Mouse (Mus musculus) hindbrain, embryonic 12.5 days (tissue): ENCODE measurements around the gene Myo16. TPM values are rescaled to one million over a fixed set of nuclear protein-coding genes. Genes with fewer than 3 reads are reported as not detected.

ENCODE experiments used
- ATAC-seq: fragments of 200-750 bp; cut with Nextera tagmentation; 2 replicates; pipeline ENCODE4 v1.8.0; 2017; ENCODE audit warnings: moderate TSS enrichment; ENCODE audit not compliant: low FRiP score
- H3K27ac ChIP-seq: fragments of 300-500 bp; sonication (generic); 2 replicates; pipeline ENCODE4 v1.5.1; 2016; ENCODE audit warnings: mild to moderate bottlenecking
- H3K27me3 ChIP-seq: fragments of 300-500 bp; sonication (generic); 2 replicates; pipeline ENCODE4 v1.6.1; 2016; ENCODE audit warnings: mild to moderate bottlenecking
- H3K36me3 ChIP-seq: fragments of 300-500 bp; sonication (generic); 2 replicates; pipeline ENCODE4 v1.6.1; 2016; ENCODE audit warnings: mild to moderate bottlenecking
- H3K4me1 ChIP-seq: fragments of 300-500 bp; sonication (generic); 2 replicates; pipeline ENCODE4 v1.6.1; 2016
- H3K4me2 ChIP-seq: fragments of 300-500 bp; sonication (generic); replicated peaks from 2 replicates; pipeline ENCODE4 v1.6.1; 2016; ENCODE audit warnings: mild to moderate bottlenecking
- H3K4me3 ChIP-seq: fragments of 300-500 bp; sonication (generic); 2 replicates; pipeline ENCODE4 v1.5.1; 2016; ENCODE audit warnings: mild to moderate bottlenecking
- H3K9ac ChIP-seq: fragments of 300-500 bp; sonication (generic); 2 replicates; pipeline ENCODE4 v1.6.1; 2016; ENCODE audit warnings: mild to moderate bottlenecking, moderate library complexity
- H3K9me3 ChIP-seq: fragments of 300-500 bp; sonication (generic); replicated peaks from 2 replicates; pipeline ENCODE4 v1.6.1; 2016; ENCODE audit warnings: mild to moderate bottlenecking
- WGBS: fragments of 180-500 bp; shearing (Covaris S2); methylation state at CpG from one replicate; pipeline ENCODE4 v1.1.7; 2016; 5-methylcytosine and 5-hydroxymethylcytosine counted together
- polyA plus RNA-seq: library from polyadenylated mRNA; unstranded; fragments of >200 nt; fragmentation: Nextera tagmentation; extraction: Ambion mirVana; gene quantifications from 2 replicates; pipeline ENCODE4 v1.2.1, GENCODE M21; 2016

The Myo16 gene
- polyA plus RNA-seq, 1 experiment from 2014 or later: 4.3 TPM

DNA sequence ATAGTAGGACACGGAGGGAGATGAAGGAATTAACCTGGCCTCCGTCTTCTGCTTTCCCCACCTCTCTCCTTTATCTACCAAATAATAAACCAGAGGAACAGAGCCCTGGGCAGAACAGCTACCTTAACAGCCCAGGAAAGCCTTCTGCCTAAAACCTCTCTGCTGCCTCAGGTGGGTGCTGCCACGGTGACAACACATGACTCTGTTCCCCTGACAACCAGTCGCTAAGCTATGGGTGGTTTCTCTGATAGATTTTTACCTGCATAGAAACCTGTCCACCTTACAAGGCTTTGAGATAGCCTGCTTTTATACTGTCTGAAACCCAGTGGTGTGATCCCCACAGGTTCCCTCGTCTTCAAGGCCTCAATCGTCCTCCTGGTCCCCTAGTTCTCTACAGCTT lies 337.2 kb downstream of the Myo16 start:
- no peaks in the 10 kb centered on the region for H3K4me1 ChIP-seq
- no peak for ATAC-seq
- no peaks in the 10 kb centered on the region; the same call in 1 of the 2 replicates for H3K9me3 ChIP-seq
- no peaks in the 10 kb centered on the region for H3K36me3 ChIP-seq
- H3K27me3 ChIP-seq: no peaks in the 10 kb centered on the region
- WGBS: 83% methylated on average over 6 of the region's 6 CpGs
- H3K27ac ChIP-seq: no peak overlapping the region
- H3K4me2 ChIP-seq: no peak overlapping the region
- H3K9ac ChIP-seq: no peak overlapping the region
- H3K4me3 ChIP-seq: no peak overlapping the region

DNA sequence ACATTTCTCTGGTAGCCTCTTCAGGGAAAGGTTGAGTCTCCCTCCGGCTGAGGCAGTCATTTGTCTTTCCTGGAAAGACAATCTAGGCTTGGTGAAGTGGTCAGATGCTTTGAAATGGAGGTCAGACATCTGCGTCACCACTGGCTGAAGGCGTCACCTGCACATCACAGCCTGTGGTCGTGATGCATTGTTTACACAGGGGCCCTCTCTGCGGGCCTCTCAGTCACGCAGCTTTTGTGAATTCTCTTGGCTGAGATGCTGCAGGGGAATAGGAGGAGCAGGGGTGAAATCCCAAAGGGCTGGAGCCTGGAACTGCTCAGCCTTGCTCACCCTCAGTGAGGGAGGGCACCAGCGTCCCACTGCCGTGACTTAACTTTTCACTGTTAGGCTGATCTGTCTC lies 346.1 kb downstream of the Myo16 start:
- peaks cover 4% of the 10 kb centered on the region for H3K4me1 ChIP-seq

DNA sequence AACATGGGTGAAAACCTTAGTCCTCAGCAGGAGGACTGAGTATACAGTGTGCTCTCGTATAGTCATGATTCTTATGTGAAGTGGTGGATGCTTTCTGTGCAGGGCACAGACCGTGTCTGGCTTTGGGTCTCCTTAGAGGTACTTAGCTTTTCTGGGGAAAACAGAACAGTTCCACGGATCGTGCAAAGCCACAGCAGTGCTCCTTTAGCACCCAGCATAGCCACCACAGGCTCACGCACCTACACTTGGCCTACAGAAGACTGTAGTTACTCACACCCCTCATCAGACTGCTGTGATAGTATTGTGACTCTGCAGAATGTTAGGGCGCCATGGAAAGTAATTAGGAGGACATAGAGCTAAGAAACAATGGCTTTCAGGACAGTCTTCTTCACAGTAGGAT lies 346.8 kb downstream of the Myo16 start:
- Histone ChIP-seq H3K27ac (no peak overlapping the region), H3K4me1 (peaks cover 4% of the 10 kb centered on the region), H3K9ac (no peak overlapping the region), H3K36me3 (no peaks in the 10 kb centered on the region), H3K4me2 (no peak overlapping the region), H3K4me3 (no peak overlapping the region), H3K27me3 (no peaks in the 10 kb centered on the region), H3K9me3 (no peaks in the 10 kb centered on the region; the same call in 1 of the 2 replicates)
- no peak for ATAC-seq
- WGBS: 80% methylated on average over 6 of the region's 6 CpGs

More for the DNA sequence above, 346.1 kb downstream of the Myo16 start:
- Histone ChIP-seq H3K4me2 (no peak overlapping the region), H3K9ac (no peak overlapping the region), H3K4me3 (no peak overlapping the region), H3K27ac (peak overlapping the region; percentile 4; the same call in 1 of the 2 replicates), H3K27me3 (no peaks in the 10 kb centered on the region), H3K36me3 (no peaks in the 10 kb centered on the region), H3K9me3 (no peaks in the 10 kb centered on the region; the same call in 1 of the 2 replicates)
- ATAC-seq: no peak
- WGBS: 14% methylated on average over 8 of the region's 8 CpGs

DNA sequence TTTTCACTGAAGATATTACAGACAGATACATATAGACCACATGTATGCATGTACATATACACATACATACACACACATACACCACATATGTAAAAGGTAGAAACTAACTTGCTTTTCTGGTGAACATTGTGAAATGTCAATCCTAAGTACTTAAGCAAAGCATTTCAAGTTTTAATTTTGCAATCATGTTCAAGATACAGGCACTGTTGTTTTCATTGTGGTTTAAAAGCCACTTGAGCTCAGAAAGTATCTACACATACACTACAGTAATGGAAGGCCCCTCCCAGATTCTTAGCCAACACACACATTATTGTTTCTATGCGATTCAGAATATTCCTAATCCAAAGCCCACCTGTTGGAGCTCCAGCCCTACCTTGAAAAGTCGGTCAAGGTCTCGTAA lies 348.0 kb downstream of the Myo16 start:
- H3K27ac ChIP-seq: no peak overlapping the region
- H3K4me3 ChIP-seq: no peak overlapping the region
- H3K4me1 ChIP-seq: peaks cover 4% of the 10 kb centered on the region
- no peaks in the 10 kb centered on the region for H3K9me3 ChIP-seq
- WGBS: 92% methylated on average over 3 of the region's 3 CpGs
- ATAC-seq: no peak
- H3K9ac ChIP-seq: no peak overlapping the region
- H3K36me3 ChIP-seq: no peaks in the 10 kb centered on the region
- H3K27me3 ChIP-seq: no peaks in the 10 kb centered on the region
- no peak overlapping the region for H3K4me2 ChIP-seq

DNA sequence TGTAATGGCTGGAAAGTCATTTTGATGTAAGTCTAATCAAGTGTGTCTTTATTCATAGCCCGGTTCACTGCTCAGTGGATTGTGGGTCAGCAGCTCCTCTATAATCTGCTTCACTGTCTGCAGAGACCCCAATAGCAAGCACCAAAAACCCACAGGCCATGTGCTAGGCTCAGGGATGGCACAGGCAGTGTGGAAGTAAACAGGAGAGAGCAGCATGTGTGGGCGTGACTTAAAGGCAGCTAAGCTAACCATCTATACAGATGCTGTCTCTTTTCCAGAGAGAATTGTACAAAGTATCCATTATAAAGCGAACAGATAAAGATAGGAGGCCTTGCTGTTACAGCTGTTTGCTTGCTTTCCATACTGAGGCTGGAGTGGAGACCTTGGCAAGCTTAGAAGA lies 358.4 kb downstream of the Myo16 start:
- Histone ChIP-seq H3K36me3 (no peaks in the 10 kb centered on the region), H3K4me1 (no peaks in the 10 kb centered on the region), H3K9me3 (no peaks in the 10 kb centered on the region), H3K27ac (no peak overlapping the region), H3K4me3 (no peak overlapping the region), H3K4me2 (no peak overlapping the region), H3K9ac (no peak overlapping the region), H3K27me3 (no peaks in the 10 kb centered on the region)
- ATAC-seq: no peak
- 88% methylated on average over 3 of the region's 3 CpGs for WGBS

DNA sequence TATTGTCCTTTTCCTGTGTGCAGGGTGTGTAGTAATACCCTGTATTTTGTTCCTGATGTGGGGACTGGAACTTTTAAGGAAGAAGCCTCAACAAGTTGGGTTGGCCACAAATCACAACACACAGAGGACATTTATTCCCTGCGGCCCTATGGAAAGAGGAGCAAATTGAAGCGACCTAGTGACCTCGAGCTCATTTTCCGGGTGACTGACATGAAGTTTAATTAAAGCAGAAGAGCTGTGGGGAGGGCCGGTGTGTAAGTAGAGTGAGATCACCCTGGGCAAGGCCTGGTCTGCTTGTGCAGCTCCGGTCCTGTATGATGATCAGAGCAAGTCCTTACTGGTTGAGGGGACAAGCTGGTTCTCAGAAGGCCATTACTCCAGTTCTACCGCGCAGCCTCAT lies 363.7 kb downstream of the Myo16 start:
- no peak overlapping the region for H3K9ac ChIP-seq
- ATAC-seq: no peak
- no peaks in the 10 kb centered on the region for H3K4me1 ChIP-seq
- H3K27me3 ChIP-seq: no peaks in the 10 kb centered on the region
- no peak overlapping the region for H3K27ac ChIP-seq
- 70% methylated on average over 8 of the region's 8 CpGs for WGBS
- no peaks in the 10 kb centered on the region for H3K9me3 ChIP-seq
- no peak overlapping the region for H3K4me3 ChIP-seq
- no peak overlapping the region for H3K4me2 ChIP-seq
- H3K36me3 ChIP-seq: no peaks in the 10 kb centered on the region

DNA sequence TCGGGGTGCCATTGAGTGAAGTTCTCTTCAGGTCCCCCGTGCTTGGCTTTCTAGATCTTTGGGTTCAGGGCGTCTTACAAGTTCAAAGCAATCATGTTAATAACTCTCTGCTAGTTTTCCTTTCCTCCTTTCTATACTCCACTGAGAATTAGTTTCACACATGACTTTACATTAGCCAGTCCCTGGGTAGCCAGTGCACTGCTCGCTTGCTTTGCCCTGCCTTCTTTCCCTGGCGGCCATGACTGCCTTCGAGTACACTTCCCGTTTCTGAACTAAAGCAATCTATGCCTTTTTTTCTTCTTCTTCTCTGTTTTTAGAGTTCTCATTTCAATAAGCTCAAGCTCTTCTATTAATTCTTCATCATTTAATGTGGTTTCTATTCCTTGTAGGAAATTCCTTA lies 365.6 kb downstream of the Myo16 start:
- Histone ChIP-seq H3K9ac (no peak overlapping the region), H3K36me3 (no peaks in the 10 kb centered on the region), H3K4me2 (no peak overlapping the region), H3K27ac (no peak overlapping the region), H3K27me3 (no peaks in the 10 kb centered on the region), H3K9me3 (no peaks in the 10 kb centered on the region), H3K4me1 (no peaks in the 10 kb centered on the region), H3K4me3 (no peak overlapping the region)
- no peak for ATAC-seq
- WGBS: 81% methylated on average over 7 of the region's 7 CpGs

DNA sequence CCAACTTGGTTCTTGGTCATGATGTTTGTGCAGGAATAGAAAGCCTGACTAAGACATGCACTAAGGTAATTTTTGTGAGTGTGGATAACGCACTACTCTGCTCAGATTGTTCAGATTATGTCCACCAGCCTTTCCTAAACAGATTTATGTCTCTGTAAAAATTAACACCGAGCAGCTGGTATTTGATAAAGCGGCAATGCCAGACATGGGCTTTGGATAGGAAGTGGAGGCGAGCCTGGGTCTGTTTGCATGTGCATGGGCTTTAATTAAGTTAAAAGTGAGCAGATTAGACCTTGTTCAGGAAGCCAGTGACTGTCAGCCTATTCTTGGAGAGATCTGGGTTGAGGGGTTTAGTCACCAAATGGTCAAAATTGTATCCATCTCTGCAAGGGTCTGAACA lies 367.8 kb downstream of the Myo16 start:
- peaks cover 3% of the 10 kb centered on the region; the same call in 1 of the 2 replicates for H3K4me1 ChIP-seq
- no peaks in the 10 kb centered on the region for H3K36me3 ChIP-seq
- WGBS: 87% methylated on average over 4 of the region's 4 CpGs
- no peaks in the 10 kb centered on the region for H3K27me3 ChIP-seq
- H3K9me3 ChIP-seq: no peaks in the 10 kb centered on the region
- no peak overlapping the region for H3K27ac ChIP-seq
- H3K4me3 ChIP-seq: no peak overlapping the region
- H3K4me2 ChIP-seq: no peak overlapping the region
- H3K9ac ChIP-seq: no peak overlapping the region
- ATAC-seq: no peak

DNA sequence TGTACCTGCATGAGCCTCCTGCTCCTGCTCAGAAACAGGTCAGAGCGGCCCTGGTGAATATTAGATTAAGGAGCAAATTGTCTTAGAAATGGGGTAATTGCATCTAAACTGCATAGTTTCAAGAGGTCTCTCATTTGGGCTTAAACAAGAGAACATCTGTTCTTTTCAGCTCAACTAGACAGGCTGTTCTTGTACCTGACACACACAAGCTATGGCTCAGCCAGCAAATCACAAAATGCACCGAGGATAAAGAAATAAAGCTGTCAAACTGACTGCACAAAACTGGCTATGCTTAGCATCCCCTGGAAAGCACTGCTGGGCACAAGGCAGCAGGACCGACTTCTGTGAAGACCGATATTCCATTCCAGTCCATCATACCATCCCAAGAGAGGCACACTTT lies 372.0 kb downstream of the Myo16 start:
- no peaks in the 10 kb centered on the region for H3K36me3 ChIP-seq
- H3K9me3 ChIP-seq: no peaks in the 10 kb centered on the region
- H3K4me1 ChIP-seq: peaks cover 3% of the 10 kb centered on the region; the same call in 1 of the 2 replicates
- no peak overlapping the region for H3K4me2 ChIP-seq
- WGBS: 74% methylated on average over 4 of the region's 4 CpGs
- no peak overlapping the region for H3K27ac ChIP-seq
- H3K4me3 ChIP-seq: no peak overlapping the region
- no peak overlapping the region for H3K9ac ChIP-seq
- no peak for ATAC-seq
- H3K27me3 ChIP-seq: no peaks in the 10 kb centered on the region

DNA sequence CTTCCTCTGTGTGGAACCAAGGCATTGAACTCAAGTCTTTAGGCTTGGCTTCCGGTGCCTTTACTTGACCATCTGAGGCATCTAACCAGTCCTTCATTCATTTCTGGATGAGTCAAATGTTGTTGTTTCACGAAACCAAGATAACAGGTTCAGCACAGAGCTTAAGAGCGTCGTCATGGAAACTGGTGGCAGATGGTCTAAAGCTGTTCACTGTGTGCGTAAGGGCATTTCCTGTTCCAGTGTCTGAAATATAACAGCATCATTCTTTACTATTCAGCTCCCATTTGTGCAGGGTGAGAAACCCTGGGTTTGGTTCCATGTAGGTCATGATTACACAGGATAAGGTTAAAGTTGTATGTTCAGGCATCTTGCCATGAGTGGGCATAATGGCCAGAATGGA lies 372.9 kb downstream of the Myo16 start:
- Histone ChIP-seq H3K4me3 (no peak overlapping the region), H3K4me2 (no peak overlapping the region), H3K27ac (no peak overlapping the region), H3K4me1 (peaks cover 3% of the 10 kb centered on the region; the same call in 1 of the 2 replicates), H3K9ac (no peak overlapping the region), H3K9me3 (no peaks in the 10 kb centered on the region), H3K27me3 (no peaks in the 10 kb centered on the region), H3K36me3 (no peaks in the 10 kb centered on the region)
- WGBS: 76% methylated on average over 5 of the region's 5 CpGs
- no peak for ATAC-seq

DNA sequence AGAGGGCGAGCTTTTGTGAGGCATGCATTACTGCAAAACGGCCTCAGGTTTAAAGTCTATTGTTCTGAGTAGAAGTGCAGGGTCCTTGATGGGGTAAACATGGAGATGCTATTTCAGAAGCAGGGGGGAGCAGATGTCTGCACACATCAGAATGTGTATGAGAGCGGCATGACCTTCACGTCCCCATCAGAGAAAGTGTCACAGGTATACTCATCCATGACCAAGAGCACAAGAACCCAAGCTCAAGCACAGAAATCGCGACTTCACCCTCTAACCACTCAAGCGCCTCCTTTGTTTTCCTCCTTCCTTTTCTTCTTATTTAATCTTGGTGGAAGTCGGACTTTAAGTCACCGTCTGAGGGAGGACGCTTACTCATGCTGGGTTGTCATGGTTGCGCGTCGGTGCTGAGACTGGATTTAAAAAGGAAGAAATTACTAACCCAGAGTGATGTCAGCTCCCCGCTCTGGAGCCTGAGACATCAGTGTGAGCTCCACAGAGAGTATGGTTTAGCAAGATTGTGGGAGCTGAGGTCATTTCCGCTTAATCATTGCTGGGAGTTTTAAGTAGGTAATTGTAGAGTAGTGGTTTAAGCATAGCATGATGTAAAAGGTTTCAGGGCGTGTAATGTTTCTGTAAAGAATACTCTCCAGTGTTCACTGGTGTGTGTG lies 381.0 kb downstream of the Myo16 start:
- no peak overlapping the region for H3K4me2 ChIP-seq
- H3K36me3 ChIP-seq: no peaks in the 10 kb centered on the region
- H3K4me3 ChIP-seq: no peak overlapping the region
- H3K27ac ChIP-seq: no peak overlapping the region
- H3K9ac ChIP-seq: no peak overlapping the region
- H3K27me3 ChIP-seq: no peaks in the 10 kb centered on the region
- no peak for ATAC-seq
- H3K4me1 ChIP-seq: no peaks in the 10 kb centered on the region
- WGBS: 67% methylated on average over 16 of the region's 16 CpGs
- H3K9me3 ChIP-seq: no peaks in the 10 kb centered on the region

DNA sequence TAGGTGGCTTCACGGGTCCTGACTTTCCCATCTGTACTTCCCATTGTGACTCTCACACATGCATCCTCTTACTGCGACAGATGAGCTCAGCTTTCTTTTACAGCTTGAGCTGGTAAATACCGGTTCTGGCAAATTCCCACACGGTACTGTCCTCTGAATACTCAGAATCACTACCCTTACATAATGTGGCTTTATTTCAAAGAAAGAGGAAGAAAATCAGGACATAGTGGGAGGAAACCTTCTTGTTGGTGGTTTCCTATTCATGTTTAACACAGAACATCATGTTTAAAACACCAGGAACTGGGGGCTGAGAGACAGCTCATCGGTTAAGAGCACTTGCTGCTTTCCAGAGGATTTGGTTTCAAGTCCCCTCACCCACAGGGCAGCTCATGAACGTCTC lies 384.6 kb downstream of the Myo16 start:
- Histone ChIP-seq H3K4me1 (no peaks in the 10 kb centered on the region), H3K27ac (no peak overlapping the region), H3K9ac (no peak overlapping the region), H3K4me2 (no peak overlapping the region), H3K27me3 (no peaks in the 10 kb centered on the region), H3K4me3 (no peak overlapping the region), H3K9me3 (no peaks in the 10 kb centered on the region), H3K36me3 (no peaks in the 10 kb centered on the region)
- 67% methylated on average over 6 of the region's 6 CpGs for WGBS
- no peak for ATAC-seq

DNA sequence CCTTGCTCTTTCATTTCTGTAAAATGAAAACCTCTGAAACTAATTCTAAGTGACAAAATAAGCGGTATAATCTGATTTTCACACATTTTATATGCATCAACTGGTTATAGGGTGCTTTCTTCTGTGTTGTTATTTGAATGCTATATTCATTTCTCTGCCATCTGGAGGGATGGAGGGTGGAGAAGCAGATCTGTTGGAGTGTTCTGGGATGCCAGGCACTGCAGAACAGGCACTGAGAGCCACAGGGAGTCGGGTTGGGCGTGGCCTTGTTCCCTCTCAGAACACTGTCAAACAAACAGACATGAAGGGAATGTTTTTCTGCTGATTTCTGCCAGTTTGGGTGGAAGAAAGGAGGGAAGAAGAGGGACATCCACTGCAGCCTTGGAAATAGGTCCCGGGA lies 386.0 kb downstream of the Myo16 start:
- 87% methylated on average over 4 of the region's 4 CpGs for WGBS
- no peak overlapping the region for H3K27ac ChIP-seq
- H3K4me3 ChIP-seq: no peak overlapping the region
- no peak for ATAC-seq
- H3K4me1 ChIP-seq: no peaks in the 10 kb centered on the region
- H3K9ac ChIP-seq: no peak overlapping the region
- no peak overlapping the region for H3K4me2 ChIP-seq
- H3K27me3 ChIP-seq: no peaks in the 10 kb centered on the region
- 0 out of 2 replicates have a peak, but pooled peaks cover 5% of the 10 kb centered on the region for H3K9me3 ChIP-seq
- no peaks in the 10 kb centered on the region for H3K36me3 ChIP-seq
